Mouse (Mus musculus): ENCODE measurements around the gene Thbs2.

DNA sequence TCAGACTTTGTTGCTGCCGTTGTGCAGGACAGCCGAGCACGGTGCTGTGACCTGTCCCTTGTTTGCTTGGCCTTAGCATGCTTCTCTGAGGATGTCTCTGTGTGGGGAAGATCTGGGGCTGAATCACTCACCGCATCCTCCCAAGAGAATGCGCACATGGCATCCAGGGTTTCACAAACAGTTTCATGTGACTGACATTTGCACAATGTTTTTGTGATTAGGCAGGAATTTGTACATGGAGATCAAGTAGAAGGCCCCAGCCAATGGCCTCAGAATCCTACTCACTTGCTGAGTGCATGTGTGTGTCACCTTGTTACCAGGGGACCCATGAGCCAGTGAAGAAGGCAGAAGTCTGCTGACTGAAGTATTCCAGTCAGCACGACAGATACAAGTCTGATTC is 9.7 kb upstream of the Thbs2 start:
- TF ChIP-seq CTCF (conservative IDR thresholded peaks at IDR 0.05; ENCODE audit: insufficient read depth, insufficient read length, low read depth, low read length) = no peak
- TF ChIP-seq POLR2A (IDR thresholded peaks at IDR 0.05; ENCODE audit: low read depth, low read length) = no peak

Data from kidney, adult 2 months (tissue).